Mouse (Mus musculus) CD8-positive naive resting alpha-beta T cell, adult 57 days (primary cell): ENCODE data around the gene Arhgef12. TPM values are rescaled to one million over a fixed set of nuclear protein-coding genes. Genes with fewer than 3 reads are reported as not detected.

Source experiments
- total RNA-seq: library from RNA; stranded (reverse); gene quantifications from one replicate; pipeline ENCODE4 v1.2.4, GENCODE M21; 2023

Gene Arhgef12
- 9.7 TPM for total RNA-seq

GRCm38 (mm10) chr9:43107187-43107517 is at the start of gene Arhgef12:
Gene Arhgef12, minus strand, starts transcription at chr9:43107239.

DNA sequence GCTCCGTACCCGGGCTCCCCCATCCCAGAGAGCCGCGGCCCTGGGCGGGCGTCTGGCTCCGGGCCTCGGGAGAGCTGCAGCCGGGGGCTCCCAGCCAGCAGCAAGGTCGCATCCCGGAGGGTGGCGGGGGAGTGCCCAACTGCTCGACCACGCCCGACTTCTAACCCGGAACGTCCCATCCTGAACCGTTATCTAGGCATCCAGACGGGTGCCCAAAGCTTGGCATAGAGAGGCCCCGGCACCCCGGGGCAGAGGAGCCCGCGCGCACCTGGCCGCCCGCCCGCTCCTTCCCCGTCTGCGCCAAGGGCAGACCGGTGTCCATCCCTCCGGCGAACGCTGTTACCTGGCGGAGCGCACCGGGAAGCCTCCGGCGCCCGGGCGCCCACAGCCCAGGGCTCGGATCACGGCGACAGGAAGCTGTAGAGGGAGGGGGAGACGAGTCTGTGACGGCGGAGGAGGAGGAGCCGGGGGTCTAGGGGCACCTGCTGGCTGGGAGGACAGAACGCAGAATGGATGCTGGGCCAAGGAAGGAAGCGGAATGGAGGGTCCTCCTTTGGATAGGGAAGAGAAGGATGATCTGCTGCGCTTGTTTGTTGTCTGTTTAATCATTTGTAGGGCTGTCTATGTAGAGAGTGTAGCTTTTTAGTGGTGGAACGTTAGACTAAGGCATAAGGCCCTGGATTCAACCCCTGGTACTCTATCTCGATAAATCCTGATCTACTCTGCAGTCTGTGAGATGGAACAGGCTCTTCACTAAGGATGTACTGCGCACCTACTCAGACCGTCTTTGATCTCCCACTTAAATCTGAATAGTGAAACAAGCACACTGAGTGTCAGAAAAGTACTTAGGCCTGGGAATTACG is 9.3 kb upstream of the Arhgef12 start, which contains the start of gene Tmem136:
Tmem136 (minus strand) TSS at position 437 of the 863 bp plus-strand sequence.

GRCm38 (mm10) chr9:42943781-42944535 is 163.1 kb downstream of the Arhgef12 start, which contains the start of gene Grik4:
Gene Grik4, minus strand, starts transcription at chr9:42944493.

Other genes starting within 250 kb of the Arhgef12 start
- not detected for gene Grik4, start 162.7 kb downstream of the Arhgef12 start, total RNA-seq
- gene Tmem136, start 9.3 kb upstream of the Arhgef12 start, total RNA-seq = not detected
- gene Pou2f3, start 103.1 kb upstream of the Arhgef12 start, total RNA-seq = not detected
- 0.18 TPM for gene Oaf, start 132.7 kb upstream of the Arhgef12 start, total RNA-seq
- not detected for gene Trim29, start 203.6 kb upstream of the Arhgef12 start, total RNA-seq